Mouse (Mus musculus): ENCODE data around the gene Taar8a. TPM values are rescaled to one million over a fixed set of nuclear protein-coding genes. Genes with fewer than 3 reads are reported as not detected.
"Not testable (repeated sequence)": the region's sequence is repeated elsewhere in the genome, so short reads cannot be mapped to it uniquely, and the experiment has no call there.

Gene Taar8a
- polyA plus RNA-seq, 1 experiment from 2014 or later = not detected

DNA sequence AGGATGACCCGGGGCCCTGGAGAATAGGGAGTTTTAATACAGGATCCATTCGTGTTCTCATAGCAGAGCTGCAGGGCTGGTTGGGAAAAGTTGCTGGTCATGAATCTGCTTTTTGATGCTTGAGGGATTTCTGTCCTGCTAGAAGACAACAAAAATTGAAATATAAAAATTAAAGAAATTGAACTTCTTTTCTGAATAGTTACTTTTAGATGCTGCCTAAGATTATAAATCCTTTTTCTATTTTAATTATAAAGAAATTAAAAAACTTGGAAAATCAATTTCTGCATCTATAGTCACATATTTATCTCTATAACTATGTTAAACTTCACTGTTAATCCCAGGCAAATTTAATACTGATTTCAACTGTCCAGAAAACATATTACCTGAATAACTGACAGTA, 15.9 kb downstream of the Taar8a start, which contains the start of gene Taar8b:
Taar8b (minus strand) TSS at position 101 of the 400 bp plus-strand sequence.
- Histone ChIP-seq H3K27me3 (no peaks in the 10 kb centered on the region), H3K36me3 (ENCODE audit: poor library complexity, severe bottlenecking) (no peaks in the 10 kb centered on the region), H3K9me3 (replicated peaks) (no peaks in the 10 kb centered on the region), H3K4me2 (no peak within 1 kb of the TSS), H3K9ac (no peak within 1 kb of the TSS), H3K4me1 (no peaks in the 10 kb centered on the region), H3K4me3 (no peak within 1 kb of the TSS), H3K27ac (no peak within 1 kb of the TSS)
- 78% methylated on average over 2 of the region's 2 CpGs for WGBS
- no peak for ATAC-seq

DNA sequence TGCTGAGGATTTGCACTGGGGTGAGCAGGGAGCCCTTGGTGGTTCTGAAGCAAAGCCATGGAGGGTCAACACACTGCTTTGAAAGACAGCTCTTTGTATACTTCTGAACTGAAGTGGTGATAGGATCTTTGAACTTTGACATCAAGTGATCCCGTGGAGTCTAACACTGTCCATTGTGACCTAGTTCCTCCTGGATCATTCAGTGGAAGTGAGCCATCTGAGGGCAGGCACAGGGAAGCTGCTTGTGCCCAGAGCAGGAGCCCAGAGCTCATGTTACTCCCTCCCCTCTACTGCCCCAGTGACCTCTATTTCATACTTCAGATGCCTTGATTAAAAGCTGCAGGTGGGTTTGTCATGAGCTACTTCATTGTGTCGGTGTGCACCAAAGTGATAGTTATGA, 20.7 kb downstream of the Taar8a start:
- not testable (repeated sequence) for H3K9ac ChIP-seq; H3K36me3 ChIP-seq (ENCODE audit: poor library complexity, severe bottlenecking); H3K4me3 ChIP-seq; H3K27ac ChIP-seq; H3K4me2 ChIP-seq; ATAC-seq; H3K27me3 ChIP-seq; H3K4me1 ChIP-seq; H3K9me3 ChIP-seq (replicated peaks)
- WGBS = 75% methylated on average over 2 of the region's 2 CpGs

DNA sequence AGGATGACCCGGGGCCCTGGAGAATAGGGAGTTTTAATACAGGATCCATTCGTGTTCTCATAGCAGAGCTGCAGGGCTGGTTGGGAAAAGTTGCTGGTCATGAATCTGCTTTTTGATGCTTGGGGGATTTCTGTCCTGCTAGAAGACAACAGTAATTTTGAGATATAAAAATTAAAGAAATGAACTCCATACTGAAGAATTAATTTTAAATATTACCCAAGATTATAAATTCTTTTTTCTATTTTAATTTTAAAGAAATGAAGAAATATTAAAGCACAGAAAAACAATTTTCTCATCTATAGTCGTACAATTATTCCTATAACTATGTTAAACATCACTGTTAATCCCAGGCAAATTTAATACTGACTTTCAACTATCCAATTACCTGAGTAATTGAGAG, 25.5 kb downstream of the Taar8a start, which contains the start of gene Taar8c:
Taar8c (minus strand) TSS at position 101 of the 400 bp plus-strand sequence.
- WGBS = 85% methylated on average over 1 of the region's 3 CpGs
- H3K9ac ChIP-seq; ATAC-seq; H3K9me3 ChIP-seq (replicated peaks); H3K4me3 ChIP-seq; H3K4me1 ChIP-seq; H3K27me3 ChIP-seq; H3K27ac ChIP-seq; H3K36me3 ChIP-seq (ENCODE audit: poor library complexity, severe bottlenecking); H3K4me2 ChIP-seq: not testable (repeated sequence)

DNA sequence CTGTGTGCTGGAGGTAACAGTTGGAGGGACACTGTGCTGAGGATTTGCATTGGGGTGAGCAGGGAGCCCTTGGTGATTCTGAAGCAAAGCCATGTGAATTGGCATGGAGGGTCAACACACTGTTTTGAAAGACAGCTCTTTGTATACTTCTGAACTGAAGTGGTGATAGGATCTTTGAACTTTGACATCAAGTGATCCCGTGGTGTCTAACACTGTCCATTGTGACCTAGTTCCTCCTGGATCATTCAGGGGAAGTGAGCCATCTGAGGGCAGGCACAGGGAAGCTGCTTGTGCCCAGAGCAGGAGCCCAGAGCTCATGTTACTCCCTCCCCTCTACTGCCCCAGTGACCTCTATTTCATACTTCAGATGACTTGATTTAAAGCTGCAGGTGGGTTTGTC, 27.0 kb downstream of the Taar8a start:
- not testable (repeated sequence) for H3K36me3 ChIP-seq (ENCODE audit: poor library complexity, severe bottlenecking); H3K27me3 ChIP-seq; H3K4me3 ChIP-seq; H3K9ac ChIP-seq; H3K9me3 ChIP-seq (replicated peaks); H3K27ac ChIP-seq; H3K4me2 ChIP-seq; ATAC-seq; H3K4me1 ChIP-seq
- WGBS = 56% methylated on average over 1 of the region's 1 CpGs

DNA sequence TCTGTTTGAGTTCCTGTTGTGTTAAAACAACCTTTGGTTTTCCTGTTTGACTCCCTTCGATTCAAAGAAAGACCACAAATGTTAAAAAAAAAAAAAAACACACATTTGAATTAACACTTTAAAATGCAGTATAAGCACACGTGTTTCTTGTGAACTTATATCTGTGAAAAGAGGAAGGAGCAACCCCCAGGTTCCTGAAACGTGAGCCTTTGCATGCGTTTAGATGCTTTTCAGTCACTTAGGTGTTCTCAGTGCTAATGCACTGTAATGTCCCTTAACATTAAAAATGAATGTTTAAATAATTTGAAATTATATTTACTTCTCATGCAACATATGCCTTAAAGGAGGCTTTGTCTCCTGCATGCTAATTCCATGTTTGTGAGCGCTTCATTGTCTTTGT, 31.4 kb downstream of the Taar8a start:
- no peak overlapping the region for H3K9ac ChIP-seq
- WGBS = 58% methylated on average over 5 of the region's 5 CpGs
- H3K4me3 ChIP-seq = no peak overlapping the region
- no peaks in the 10 kb centered on the region for H3K4me1 ChIP-seq
- no peaks in the 10 kb centered on the region for H3K9me3 ChIP-seq (replicated peaks)
- no peak overlapping the region for H3K27ac ChIP-seq
- ATAC-seq = no peak
- no peaks in the 10 kb centered on the region for H3K27me3 ChIP-seq
- no peaks in the 10 kb centered on the region for H3K36me3 ChIP-seq (ENCODE audit: poor library complexity, severe bottlenecking)
- H3K4me2 ChIP-seq = no peak overlapping the region

DNA sequence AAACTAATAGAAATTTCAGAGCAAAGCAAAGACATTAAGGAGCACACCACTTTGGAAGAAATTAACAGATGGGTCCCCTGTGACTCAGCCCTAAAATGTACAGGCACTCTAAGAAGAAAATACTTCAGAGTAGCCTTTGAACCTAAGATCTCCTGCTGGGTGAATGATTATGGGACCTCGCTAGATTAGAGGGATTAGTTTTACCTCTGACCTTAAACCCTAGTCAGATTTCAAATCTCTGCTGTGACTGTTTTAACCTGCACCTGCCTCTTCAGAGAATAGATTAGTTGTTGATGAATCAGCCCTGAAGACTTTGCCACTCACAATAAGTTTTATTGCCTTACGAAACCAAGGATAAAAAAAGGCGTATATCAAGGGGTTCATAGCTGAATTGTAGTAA, 31.9 kb downstream of the Taar8a start:
- Histone ChIP-seq H3K4me1 (no peaks in the 10 kb centered on the region), H3K27ac (no peak overlapping the region), H3K27me3 (no peaks in the 10 kb centered on the region), H3K9ac (no peak overlapping the region), H3K36me3 (ENCODE audit: poor library complexity, severe bottlenecking) (no peaks in the 10 kb centered on the region), H3K4me3 (no peak overlapping the region), H3K9me3 (replicated peaks) (no peaks in the 10 kb centered on the region), H3K4me2 (no peak overlapping the region)
- WGBS = 40% methylated on average over 3 of the region's 3 CpGs
- no peak for ATAC-seq

DNA sequence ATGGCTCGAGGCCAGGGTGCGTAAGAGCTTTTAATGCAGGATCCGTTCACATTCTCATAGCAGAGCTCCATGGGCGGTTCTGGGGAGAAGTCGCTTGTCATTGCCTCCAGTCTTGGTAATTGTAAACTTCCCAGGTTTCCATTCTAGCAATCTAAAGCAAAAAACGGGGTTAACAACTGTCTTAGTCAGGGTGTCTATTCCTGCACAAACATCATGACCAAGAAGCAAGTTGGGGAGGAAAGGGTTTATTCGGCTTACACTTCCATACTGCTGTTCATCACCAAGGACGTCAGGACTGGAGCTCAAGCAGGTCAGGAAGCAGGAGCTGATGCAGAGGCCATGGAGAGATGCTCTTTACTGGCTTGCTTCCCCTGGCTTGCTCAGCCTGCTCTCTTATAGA, 33.1 kb downstream of the Taar8a start, which contains the start of gene Taar9:
Taar9 (minus strand) TSS at position 101 of the 400 bp plus-strand sequence.
- WGBS = 88% methylated on average over 8 of the region's 8 CpGs
- H3K27me3 ChIP-seq; H3K9me3 ChIP-seq (replicated peaks); ATAC-seq; H3K36me3 ChIP-seq (ENCODE audit: poor library complexity, severe bottlenecking); H3K4me3 ChIP-seq; H3K27ac ChIP-seq; H3K9ac ChIP-seq; H3K4me2 ChIP-seq; H3K4me1 ChIP-seq: not testable (repeated sequence)

DNA sequence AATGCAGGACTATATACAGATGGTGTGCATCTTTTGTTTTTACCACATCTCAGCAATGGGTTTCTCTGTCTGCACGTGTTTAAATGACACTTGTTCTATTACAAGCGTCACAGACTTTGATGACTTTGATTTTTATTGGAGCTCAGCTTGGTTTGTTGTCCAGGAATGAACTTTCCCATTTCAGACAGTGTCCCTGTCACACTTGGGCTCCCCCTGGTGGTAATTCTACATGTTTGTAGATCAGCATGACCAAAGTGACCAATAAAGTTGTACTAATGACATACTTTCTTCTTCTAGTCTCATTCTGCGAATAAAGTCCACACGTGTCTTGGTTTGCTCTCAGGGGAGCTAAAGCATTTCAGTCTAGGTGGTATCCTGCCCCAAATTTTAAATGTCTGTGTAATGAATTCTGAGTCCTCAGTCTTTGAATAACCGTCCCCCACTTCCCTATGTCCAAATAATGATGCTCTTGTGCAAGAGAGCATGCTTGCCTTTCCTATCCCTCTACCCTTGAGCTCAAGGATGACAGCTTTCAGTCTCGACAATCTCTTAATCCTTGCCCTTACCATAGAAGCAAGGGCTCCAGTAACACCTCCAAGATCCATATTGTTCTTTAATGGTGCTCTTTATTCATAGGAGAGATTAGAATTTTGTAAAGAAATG, 34.9 kb downstream of the Taar8a start:
- Histone ChIP-seq H3K4me3 (no peak overlapping the region), H3K4me1 (no peaks in the 10 kb centered on the region), H3K4me2 (no peak overlapping the region), H3K27me3 (no peaks in the 10 kb centered on the region), H3K9me3 (replicated peaks) (no peaks in the 10 kb centered on the region), H3K36me3 (ENCODE audit: poor library complexity, severe bottlenecking) (no peaks in the 10 kb centered on the region), H3K9ac (no peak overlapping the region), H3K27ac (no peak overlapping the region)
- ATAC-seq = peak; percentile 43; the same call in 1 of the 2 replicates
- 52% methylated on average over 6 of the region's 6 CpGs for WGBS

Other genes starting within 250 kb of the Taar8a start
- gene Vnn3, start 225.0 kb upstream of the Taar8a start, polyA plus RNA-seq (2015; fragmentation: Nextera tagmentation; extraction: Ambion mirVana) = not detected in 2 replicates
- gene Vnn1, start 181.8 kb upstream of the Taar8a start, polyA plus RNA-seq (2015; fragmentation: Nextera tagmentation; extraction: Ambion mirVana) = 0.14 TPM in 1 of 2 replicates, not detected in the other
- gene Taar1, start 156.1 kb upstream of the Taar8a start, polyA plus RNA-seq (2015; fragmentation: Nextera tagmentation; extraction: Ambion mirVana) = not detected in 2 replicates
- not detected in 2 replicates for gene Taar2, start 137.9 kb upstream of the Taar8a start, polyA plus RNA-seq (2015; fragmentation: Nextera tagmentation; extraction: Ambion mirVana)
- gene Taar3, start 126.9 kb upstream of the Taar8a start, polyA plus RNA-seq (2015; fragmentation: Nextera tagmentation; extraction: Ambion mirVana) = not detected in 2 replicates
- gene Taar4, start 116.0 kb upstream of the Taar8a start, polyA plus RNA-seq (2015; fragmentation: Nextera tagmentation; extraction: Ambion mirVana) = not detected in 2 replicates
- gene Taar5, start 105.8 kb upstream of the Taar8a start, polyA plus RNA-seq (2015; fragmentation: Nextera tagmentation; extraction: Ambion mirVana) = not detected in 2 replicates
- not detected in 2 replicates for gene Taar6, start 90.9 kb upstream of the Taar8a start, polyA plus RNA-seq (2015; fragmentation: Nextera tagmentation; extraction: Ambion mirVana)
- gene Taar7a, start 83.0 kb upstream of the Taar8a start, polyA plus RNA-seq (2015; fragmentation: Nextera tagmentation; extraction: Ambion mirVana) = not detected in 2 replicates
- gene Taar7b, start 76.6 kb upstream of the Taar8a start, polyA plus RNA-seq (2015; fragmentation: Nextera tagmentation; extraction: Ambion mirVana) = not detected in 2 replicates
- gene Taar7d, start 49.3 kb upstream of the Taar8a start, polyA plus RNA-seq (2015; fragmentation: Nextera tagmentation; extraction: Ambion mirVana) = not detected in 2 replicates
- gene Taar7e, start 38.9 kb upstream of the Taar8a start, polyA plus RNA-seq (2015; fragmentation: Nextera tagmentation; extraction: Ambion mirVana) = not detected in 2 replicates
- gene Taar7f, start 27.0 kb upstream of the Taar8a start, polyA plus RNA-seq (2015; fragmentation: Nextera tagmentation; extraction: Ambion mirVana) = not detected in 2 replicates
- gene Taar8b, start 15.8 kb downstream of the Taar8a start, polyA plus RNA-seq (2015; fragmentation: Nextera tagmentation; extraction: Ambion mirVana) = not detected in 2 replicates
- not detected in 2 replicates for gene Taar8c, start 25.4 kb downstream of the Taar8a start, polyA plus RNA-seq (2015; fragmentation: Nextera tagmentation; extraction: Ambion mirVana)
- not detected in 2 replicates for gene Taar9, start 33.0 kb downstream of the Taar8a start, polyA plus RNA-seq (2015; fragmentation: Nextera tagmentation; extraction: Ambion mirVana)
- 179 TPM in 2 replicates for gene Stx7, start 72.8 kb downstream of the Taar8a start, polyA plus RNA-seq (2015; fragmentation: Nextera tagmentation; extraction: Ambion mirVana)
- gene Moxd1, start 147.0 kb downstream of the Taar8a start, polyA plus RNA-seq (2015; fragmentation: Nextera tagmentation; extraction: Ambion mirVana) = 0.88 and 1.4 TPM in 2 replicates